Mouse (Mus musculus): ENCODE data around the gene Pou4f1.

Pou4f1 gene

DNA sequence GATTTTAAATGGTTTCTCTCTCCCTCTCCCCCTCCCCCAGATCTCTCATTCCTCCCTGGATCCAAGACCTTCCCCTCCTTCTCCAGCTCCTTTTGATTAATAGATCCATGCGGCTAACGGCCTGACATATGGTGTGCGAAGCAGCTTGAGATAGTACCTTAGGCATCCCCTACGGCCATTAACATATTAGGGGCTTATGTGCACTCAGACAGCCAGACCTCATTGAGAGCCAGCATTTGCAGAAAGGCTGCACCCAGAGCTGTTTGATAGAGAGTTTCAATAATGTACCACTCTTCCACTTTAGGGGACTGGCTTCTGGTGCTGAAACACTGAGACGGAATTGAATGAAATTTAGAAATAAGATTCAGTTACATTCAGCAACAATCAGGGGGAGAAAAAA lies 10.8 kb downstream of the Pou4f1 start:
- DNase-seq (ENCODE audit: low spot score): no peak

DNA sequence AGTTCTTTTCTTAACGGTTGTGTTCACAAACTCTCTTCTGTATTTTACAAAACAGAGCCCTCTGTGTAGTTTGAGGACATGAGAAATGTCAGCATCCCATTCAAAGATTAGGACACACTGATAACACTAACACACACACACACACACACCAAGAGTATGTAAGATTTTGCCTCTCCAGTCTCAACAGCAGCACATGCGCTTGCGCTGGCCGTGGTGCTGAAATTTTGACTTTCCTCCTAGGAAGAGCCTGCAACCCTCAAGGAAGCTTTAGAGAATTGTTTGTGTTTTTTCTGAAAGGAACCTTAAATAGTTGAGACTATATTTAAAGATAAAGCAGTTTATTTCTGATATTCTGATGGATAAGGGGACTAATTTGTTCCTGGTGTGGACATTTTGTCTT lies 14.0 kb downstream of the Pou4f1 start:
- no peak for DNase-seq (ENCODE audit: low spot score)

DNA sequence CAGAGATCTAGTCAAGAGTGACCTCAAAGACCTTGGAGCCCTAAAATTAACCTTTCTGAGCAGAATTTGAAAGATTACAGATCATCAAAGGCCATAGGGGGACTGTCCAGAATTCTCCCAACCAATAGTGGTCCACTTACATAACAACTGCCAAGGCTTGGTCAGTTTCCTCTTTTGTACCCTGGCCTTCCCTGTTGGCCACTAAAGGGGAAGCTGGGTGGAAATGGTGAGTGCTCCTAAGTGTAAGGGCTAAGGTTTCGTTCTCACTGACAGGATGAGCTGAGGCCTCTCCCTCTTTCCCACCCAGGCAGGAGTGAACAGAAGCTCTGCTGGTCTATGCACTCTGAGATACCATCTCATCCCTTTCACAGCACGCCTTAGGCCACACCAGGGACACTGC lies 33.5 kb downstream of the Pou4f1 start:
- no peak for DNase-seq (ENCODE audit: low spot score)

DNA sequence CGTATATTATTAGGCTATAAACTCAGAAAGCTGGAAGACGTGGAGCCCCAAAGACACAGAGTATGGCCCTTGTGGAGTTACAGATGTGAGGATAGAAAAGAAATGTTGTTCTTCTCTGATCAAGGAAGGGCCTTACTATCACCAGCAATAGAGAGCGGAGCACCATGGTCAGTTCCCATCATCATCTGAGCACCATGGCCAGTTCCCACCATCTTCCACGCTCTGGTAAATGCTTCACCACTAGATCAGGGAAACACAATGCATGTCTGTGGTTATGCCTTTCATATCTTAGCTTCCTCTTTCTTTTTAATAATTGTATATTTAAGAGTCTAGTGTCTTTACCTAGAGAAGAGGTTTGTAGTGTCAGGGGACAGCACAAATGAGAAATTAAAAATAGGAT lies 37.0 kb downstream of the Pou4f1 start:
- DNase-seq (ENCODE audit: low spot score): no peak

DNA sequence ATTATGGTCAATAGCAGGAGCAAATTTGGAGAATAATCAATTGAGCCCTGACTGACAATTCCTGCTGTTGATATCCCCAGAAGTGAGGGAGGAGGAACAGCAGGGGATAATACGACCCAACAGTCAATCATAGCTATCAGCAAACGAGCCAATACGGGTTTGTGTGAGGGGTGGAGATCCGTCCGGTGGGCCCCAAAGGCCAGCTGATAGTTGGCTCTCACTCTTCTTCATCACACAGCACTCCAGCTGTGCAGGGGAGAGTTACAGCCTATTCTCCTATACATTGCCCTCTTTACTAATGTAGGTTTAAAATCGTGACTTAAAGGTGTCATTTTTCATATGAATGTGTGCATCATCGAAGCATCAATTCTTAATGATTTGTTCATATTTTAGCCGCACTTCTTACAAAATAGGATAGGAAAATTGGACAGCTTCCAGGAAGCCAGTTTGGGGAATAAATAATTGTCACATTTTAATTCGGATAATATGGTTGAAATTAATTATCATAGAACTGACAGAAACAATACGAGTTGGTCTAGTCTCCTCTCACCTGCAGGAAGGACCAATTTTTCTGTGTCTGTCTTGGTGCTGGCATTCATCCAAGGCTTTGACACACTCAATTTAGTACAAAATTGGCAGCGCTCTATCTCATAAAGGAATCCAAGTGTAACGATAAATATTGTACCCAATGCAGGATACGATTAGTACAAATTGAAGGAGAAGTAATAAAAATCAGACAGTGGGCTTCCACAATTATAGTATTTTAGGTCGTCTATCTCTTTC lies 43.9 kb downstream of the Pou4f1 start:
- DNase-seq (ENCODE audit: low spot score): no peak
